Mouse (Mus musculus): Measurements from ENCODE around the gene Pf4.

Gene Pf4

DNA sequence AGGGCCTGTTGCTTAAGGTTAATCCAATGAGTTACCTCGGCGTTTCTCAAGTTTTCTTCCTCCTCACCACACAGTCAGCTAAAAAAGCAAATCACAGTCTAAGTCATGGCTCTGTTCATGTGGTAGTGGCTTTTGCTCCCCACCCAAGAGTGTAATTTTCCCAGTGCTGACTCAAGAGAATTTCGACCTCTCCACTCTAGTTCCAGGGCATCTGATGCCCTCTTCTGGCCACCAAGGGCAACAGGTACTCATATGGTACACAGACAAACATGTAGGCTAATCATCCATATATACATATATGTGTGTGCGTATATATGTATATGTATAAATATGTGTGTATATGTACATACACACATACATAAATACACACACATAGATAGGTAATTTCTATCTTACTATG, 15.9 kb downstream of the Pf4 start:
- CTCF ChIA-PET: no interaction called here

DNA sequence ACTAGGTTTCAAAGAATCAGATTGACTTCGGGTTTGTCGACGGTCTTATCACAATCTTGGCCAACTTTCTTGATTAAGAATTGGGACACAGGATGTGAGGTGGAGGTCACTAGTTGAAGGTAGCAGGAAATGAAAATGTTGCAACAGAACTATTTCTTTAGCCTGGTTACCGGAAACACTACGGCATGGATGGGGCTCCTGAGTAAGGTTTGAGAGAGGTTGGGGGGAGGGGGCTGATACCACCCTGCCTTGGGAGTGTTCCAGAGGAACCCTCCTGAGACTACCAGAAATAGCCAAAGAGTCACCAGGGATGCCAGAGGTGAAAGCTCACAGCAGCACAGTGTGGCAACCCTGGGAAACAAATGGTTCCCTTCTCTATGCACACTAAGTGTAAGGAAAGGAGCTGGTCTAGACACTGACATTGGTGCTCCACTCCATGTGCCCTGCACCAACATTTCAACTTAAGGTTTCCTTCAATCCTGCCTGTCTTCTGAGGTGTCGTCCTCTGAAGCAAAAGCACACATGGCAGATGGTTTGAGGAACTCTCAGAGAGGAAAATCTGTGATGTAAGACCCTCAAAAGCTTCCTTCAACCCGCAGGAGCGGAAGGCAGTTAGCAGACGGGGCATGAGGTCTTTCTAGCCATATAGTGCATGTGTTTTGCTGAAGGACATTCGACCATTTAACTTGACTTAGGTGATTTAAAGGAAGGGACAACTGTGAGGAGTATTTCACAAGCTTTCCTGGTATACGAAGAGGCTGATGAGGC, 17.3 kb downstream of the Pf4 start:
- CTCF ChIA-PET: no interaction called here

DNA sequence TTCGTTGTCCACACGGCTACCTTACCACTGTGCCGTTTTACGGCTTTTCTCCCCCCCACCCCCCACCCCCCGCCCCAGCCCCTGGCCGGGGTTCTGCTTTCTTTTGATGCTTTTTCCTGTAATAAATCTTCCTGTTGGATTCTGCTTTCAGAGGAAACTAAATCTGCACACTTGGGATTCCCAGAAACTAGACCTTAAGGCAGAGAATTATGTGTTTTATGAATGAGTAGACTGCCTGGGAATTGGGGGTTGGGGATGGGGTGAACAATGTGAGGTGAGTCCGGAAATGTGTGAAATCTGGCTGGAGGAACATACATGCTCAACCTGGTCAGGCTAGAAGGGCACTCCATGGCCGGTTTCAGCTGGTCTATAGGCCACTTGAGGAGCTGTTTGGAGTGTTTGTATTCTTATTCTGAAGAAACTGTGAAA, 17.9 kb downstream of the Pf4 start:
- CTCF ChIA-PET: no interaction called here

DNA sequence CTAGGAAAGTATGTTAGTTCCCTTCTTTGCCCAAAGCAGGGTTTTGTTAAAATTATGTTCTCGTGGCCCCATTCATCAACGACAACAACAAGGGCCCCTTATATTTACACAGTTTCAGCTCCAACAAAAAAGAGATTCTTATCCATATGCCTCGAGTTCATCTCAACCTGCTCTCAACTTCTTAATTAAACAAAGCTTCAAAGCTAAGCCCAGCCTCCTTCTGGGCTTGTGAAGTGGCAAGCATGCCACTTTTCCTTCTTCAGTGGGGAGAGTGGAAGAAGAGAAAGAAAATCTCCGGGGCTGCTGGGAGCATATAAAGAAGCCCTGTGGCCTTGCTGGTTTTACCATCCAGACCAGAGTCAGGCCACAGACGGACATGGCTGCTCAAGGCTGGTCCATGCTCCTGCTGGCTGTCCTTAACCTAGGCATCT, 22.0 kb downstream of the Pf4 start, which contains the start of gene Cxcl15:
Cxcl15 (plus strand) TSS at position 340 of the 431 bp plus-strand sequence.
- CTCF ChIA-PET: no interaction called here

DNA sequence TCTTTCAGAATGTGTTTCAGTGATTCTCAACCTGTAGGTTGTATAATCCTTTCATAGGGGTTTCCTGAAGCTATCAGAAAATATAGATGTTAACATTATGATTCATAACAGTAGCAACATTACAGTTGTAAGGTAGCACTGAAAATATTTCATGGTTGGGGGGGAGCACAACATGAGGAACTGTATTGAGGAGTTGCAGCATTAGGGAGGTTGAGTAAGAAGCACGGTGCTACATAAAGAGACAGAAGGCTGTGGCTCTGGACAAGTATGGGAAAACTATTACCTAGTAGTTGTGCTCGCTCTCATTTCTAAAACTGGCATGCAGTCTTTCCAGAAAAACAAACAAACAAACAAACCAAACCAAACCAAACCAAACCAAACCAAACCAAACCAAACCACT, 23.2 kb downstream of the Pf4 start:
- CTCF ChIA-PET: interaction anchor here (0.6 kb wide), 1 partner anchor 1175 kb away, joined by 3 read pairs; no protein-coding TSS in a partner anchor

DNA sequence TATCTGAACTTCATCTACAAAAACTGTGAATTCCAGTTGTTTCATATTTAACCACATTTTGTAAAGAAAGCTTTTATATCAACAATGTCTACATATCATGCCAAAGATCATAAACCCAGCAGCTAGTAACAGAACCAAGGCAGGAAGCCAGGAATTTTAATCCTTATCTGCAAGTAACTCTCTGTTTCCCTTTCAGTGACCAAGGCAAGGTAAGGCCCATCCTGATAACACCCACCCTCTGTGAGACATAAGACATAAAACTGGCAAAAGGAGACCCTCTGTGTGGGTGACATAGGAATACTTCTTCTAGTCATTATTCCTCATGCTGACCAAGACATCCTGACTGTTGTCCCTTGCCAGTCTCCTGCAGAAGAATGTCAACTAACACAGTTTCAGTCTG, 32.3 kb downstream of the Pf4 start:
- CTCF ChIA-PET: no interaction called here

DNA sequence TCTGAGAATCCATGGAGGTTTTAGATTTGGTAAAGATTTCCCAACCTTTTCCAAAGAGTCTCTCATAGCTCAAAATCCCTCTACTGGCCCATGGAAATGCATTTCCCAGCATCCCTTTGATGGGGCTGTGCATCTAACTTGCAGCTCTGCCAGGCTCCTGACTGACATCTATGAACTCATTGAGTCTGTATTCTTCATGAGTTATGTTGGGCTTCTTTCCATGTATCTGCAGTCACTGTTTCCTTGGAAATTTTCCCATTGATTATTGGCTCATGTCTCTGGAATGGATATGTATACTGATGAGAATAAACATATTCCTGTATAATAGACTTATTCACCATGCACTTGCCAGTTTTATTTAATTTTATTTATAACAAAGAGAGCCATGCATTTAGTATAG, 33.8 kb downstream of the Pf4 start:
- CTCF ChIA-PET: no interaction called here

DNA sequence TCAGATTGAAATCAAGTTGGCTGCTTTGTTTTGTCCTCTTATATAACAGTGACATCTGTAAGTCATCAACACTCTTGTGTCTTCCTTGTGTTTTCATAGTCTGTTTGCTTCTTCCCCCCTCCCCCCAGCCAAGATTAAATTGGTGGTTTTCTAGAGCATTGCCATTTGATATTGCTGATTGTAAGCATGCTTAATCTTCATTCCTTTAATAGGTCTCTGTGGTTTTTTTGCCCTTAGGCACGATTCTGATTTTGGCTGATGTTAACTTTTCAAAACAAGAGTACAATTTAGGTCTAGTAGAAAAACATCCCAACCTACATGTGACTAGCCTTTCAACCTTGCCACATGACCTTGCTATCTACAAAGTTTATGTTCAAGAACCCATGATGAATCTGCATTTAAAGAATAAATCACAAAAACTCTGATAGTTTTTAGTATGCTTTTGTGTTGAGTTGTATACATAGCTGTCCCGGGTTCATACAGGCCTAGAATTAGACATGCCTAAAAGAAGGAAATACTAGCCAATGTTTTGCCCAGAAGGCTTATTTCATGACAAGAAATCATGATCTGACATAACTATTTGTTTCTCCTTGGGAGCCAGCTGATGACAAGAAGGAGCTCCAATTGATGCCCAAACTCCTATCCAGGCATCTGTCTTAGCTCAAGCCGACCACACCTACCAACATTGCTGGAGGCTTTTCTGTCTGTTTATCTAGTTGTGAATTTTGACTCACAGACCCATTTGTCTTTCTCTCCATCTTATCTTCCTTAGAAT, 35.1 kb downstream of the Pf4 start:
- CTCF ChIA-PET: no interaction called here

DNA sequence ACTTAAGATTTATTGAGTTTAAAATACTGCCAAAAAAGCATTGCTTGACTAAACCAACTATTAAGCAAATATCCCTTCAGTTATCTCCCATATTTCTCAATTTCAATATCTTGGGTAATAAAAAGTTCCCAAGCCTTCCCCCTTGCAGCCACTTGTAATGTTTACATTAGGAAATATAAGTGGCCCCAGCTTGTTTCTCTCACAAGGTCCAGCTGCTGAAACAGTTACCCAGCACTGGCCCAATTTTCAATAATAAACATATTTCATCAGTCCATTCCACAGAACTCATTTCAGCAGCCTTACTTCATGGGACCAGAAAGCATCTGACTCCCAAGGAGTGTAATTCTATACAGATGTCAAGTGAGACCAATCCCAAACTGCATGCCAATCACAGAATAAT, 47.5 kb downstream of the Pf4 start:
- CTCF ChIA-PET: no interaction called here

Measured in spleen, embryonic (tissue).